Mouse (Mus musculus) natural killer cell, adult 2 months (primary cell): ENCODE data around the gene Tenm4.

Source experiments
- DNase-seq, 2 experiments: peaks; one replicate each; pipeline ENCODE4 v3.0.0; 2022; ENCODE audit warnings: low spot score in 2 of 2

Gene Tenm4

GRCm38 (mm10) chr7:96242328-96243185 lies 71.5 kb downstream of the Tenm4 start:
- DNase-seq, result no peak

- DNase-seq, result no peak
Observed at GRCm38 (mm10) chr7:96244796-96245195, 73.8 kb downstream of the Tenm4 start.

GRCm38 (mm10) chr7:96259630-96260029 lies 88.6 kb downstream of the Tenm4 start:
- no peak for DNase-seq

- no peak for DNase-seq
Observed at GRCm38 (mm10) chr7:96262182-96262581, 91.1 kb downstream of the Tenm4 start.

DNA sequence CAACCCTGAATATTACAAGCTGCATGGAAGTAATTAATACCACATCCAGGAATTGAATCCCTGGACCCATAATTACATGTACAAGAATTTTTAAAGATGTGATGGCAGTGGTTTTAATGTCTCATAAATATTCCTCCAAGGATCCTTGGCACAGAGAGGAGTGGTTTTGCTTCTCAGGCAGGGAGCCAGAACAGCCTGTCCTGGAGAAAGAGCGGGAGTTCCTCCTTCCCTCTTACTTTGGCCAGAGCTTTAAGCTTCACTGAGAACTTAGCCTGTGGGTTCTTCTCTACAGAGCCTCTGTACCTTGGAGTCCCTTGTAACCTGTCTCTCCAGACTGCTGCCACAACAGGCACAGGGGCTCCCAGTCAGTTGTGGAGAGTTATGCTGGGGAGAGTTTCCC lies 94.9 kb downstream of the Tenm4 start:
- no peak for DNase-seq

DNA sequence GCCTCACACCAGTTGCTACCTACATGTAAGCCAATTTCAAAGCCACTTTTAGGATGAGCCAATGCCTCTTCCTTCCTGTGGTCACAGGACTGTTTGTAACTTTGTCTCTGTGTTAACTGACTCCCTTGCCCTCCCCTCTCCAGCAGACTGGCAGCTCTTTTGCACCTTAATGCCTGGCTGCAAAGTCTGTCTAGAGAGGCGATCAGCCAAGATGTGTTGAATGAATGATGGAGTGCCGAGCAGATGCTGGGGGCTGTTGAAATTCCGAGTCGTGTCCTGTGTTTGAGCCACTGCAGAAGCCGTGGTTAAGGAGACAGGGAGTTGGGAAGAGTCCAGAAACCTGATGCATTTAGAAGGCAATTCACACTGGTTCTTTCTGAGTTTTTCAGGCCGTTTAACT lies 96.2 kb downstream of the Tenm4 start:
- no peak for DNase-seq

- DNase-seq, result no peak
Observed at GRCm38 (mm10) chr7:96270684-96271083, 99.6 kb downstream of the Tenm4 start.

DNA sequence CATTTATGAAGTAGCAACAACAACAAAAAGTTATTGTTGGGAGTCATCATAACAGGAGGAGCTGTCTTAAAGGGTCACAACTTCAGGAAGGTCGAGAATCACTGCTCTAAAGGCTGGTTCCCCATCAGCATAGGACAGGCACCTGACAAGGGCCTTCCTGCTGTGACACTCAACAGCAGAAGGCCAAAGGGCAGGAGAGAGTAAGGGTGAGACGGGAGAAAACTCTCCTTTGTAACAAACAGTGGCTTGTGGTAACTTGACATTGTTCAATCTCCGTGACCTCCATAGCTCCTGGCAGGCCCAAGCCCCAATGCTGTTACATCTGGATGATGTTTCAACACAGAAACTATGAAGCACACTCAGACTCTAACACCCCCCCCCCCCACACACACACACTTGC lies 101.0 kb downstream of the Tenm4 start:
- no peak for DNase-seq

DNA sequence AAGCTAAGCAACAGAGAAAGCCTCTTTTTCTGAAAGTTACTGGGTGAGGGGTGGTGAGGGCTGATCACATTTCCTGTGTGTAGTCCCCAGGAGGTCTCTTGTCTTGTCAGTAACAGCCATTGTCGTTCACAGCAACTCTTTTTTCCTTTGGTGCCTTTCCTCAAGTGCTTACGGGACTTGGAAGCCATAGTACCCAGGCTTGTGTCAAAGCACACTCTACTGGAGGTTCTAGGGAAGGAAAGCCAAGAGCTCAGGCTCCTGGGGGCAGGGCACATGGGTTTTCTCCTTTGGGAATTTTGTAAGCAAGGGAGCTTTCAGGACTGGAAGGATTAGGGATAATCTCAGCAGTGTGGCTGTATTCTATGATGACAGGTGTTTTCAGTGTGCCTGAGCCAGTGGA lies 103.4 kb downstream of the Tenm4 start:
- DNase-seq, result no peak

DNA sequence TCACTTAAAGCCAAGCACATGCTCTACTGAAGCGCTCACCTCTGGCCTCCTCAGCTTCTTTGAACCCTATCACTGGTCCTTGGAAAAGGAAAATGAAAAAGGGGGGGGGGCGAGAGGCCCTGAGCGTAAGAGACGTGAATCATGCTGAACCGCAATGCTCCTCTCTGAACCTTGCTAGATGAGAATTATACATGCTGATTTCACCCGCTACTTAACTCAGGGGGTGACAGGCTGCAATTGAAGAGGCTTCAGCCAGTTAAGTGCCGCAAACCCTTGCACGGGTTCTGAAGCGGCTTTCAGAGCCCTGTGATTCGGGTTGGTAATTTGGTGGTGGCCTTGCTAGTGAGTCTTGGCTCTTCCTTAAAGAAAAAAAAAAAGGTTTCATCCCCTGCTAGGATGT lies 106.5 kb downstream of the Tenm4 start:
- DNase-seq, result no peak

DNA sequence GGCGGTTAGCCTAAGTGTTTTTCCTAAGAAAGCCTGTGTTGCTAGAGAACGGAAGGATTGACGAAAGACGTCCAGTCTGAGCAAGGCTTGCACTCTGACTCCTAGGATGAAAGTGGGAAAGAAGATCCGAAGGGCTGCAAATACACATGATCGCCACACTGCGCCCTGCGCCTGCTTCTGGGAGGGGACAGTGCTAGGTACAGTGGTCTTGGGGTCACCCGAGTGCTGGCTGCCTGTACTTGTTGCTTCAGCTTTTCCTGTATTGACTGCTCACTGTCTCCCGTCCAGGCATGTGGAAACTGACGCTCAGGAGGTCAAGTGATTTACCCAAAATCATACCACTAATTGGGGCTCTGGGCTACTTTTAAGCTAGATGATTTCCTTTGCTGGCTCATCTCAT lies 107.3 kb downstream of the Tenm4 start:
- DNase-seq, result no peak

DNA sequence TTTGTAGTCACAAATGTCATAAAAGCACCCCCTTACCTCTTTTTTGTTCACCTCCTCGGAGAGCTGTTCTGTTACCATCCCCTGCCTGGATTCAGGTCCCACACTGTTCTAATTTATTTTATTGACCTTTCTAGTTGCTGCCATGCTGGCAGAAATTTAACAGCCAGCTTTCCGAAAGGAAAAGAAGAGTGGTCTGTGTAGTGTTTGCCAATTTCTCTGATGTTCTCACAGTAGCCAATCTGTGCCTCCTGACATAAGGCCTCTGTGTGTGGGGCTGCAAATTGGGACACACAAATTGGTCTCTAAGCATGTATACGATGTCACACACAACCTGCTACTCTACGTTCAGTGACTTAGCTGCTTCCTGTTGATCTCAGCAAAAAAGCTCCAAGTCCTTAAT lies 109.7 kb downstream of the Tenm4 start:
- no peak for DNase-seq

DNA sequence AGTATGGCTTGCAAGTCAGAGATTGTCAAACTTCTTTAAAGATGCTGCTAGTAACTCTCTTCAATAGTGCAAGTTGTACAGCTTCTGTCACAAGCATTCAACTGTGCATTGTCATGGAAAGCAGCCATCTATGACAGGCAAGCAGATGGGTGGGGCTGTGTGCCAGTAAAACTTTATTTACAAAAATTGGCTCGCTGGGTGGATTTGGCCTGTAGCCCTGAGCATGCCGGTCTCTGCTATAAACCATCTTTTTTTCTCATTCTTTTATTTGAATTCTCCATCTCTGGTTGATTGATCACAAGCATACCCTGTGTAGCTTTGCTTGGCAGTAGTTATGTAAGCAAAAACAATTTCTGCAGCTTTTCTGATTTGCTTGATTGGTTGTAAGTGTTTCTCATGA lies 119.5 kb downstream of the Tenm4 start:
- DNase-seq, result no peak

- no peak for DNase-seq
Observed at GRCm38 (mm10) chr7:96295959-96296358, 124.9 kb downstream of the Tenm4 start.

GRCm38 (mm10) chr7:96300826-96301397 lies 129.9 kb downstream of the Tenm4 start:
- no peak for DNase-seq

GRCm38 (mm10) chr7:96301813-96302212 lies 130.8 kb downstream of the Tenm4 start:
- no peak for DNase-seq

DNA sequence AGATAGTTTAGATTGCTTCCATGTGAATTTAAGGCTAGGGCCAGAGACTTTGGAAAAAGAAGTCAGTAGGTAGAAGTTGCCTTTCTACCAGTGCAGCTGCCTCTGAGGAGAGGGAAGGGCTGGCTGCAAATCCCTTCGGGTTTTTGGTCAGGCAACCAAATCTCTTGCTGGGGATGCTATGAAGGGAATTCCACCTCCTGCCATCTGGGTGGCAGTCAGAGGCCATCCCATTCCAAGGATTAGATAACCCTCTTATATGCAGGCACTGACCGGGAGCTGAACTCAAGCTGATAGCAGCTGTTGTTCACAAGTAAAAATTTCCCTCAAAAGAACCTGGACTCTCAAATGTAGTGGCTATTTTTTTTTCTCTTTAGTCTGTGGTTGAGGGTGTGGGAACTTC lies 132.9 kb downstream of the Tenm4 start:
- no peak for DNase-seq

- no peak for DNase-seq
Observed at GRCm38 (mm10) chr7:96305382-96305935, 134.4 kb downstream of the Tenm4 start.

GRCm38 (mm10) chr7:96308106-96308505 lies 137.1 kb downstream of the Tenm4 start:
- DNase-seq, result no peak

DNA sequence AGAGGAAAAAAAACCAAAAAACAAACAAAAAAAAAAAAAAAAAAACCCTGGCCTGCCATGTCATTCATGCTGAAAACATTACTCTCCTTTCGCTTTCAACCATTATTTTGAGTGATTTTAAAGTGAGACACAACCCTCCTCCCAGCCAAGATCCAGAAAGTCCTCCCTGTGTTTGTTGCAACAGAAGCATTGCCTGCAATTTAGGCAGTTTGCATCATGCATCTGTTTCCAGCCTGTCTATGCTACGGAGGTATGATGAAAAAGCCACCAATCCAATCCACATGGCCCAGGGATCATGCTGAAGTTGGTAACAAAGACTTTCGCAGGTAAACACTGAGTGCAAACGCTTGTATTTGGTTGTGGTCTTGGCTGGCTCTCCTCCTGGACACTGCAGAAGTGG lies 158.3 kb downstream of the Tenm4 start:
- DNase-seq, result no peak

- no peak for DNase-seq
Observed at GRCm38 (mm10) chr7:96331186-96331585, 160.1 kb downstream of the Tenm4 start.

DNA sequence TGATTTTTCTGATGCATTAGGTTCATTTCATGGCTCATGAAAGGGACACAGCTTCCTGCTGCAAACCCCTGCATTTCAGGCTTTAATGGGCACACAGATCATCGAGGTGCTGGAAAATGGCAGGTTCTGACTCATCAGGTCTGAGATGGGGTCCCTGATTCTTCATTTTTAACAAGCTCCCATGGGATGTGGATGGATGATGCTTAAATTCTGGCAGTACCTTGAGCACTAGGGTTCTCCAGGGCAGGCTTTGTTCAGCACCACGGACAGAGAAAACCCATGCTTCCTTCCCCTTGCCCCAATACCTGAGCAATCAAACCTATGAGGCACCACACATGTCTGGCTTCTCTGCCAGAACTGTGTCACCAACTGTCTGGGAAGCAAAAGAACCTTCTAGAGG lies 163.3 kb downstream of the Tenm4 start:
- no peak for DNase-seq

DNA sequence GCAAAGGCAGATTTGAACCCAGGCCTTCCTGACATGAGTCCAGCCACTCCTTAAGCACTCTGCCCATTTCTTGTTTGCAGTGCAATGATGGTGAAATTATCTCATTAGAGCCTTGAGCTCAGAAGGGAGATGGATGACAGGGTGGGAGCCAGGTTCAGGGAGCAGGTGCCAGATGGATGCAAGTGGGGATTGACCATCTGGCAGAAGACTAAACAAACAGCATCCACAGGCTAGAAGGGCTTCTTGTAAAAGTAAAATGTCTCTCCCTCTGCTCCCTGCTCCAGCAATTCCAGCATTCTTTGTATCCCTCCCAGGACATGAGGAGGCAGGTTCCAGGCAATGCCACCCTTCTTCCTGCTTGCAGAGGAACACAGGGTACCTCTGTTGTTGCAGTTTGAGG lies 165.3 kb downstream of the Tenm4 start:
- no peak for DNase-seq
